ENCODE assay signal across 20 mouse cellular contexts in genomic region chr10:34551636-34552035, GRCm38 (mm10).
"Had no signal": no experiment of that assay in that cellular context is flagged by ENCODE, and none has a peak within 500 bp of the region (broad histone marks: within the 10 kb centered on the region; RNA-seq: fewer than 3 reads in every experiment).

No protein-coding gene starts in this region.

- H3K9me3 ChIP-seq: kidney, embryonic 15.5 days; limb, embryonic 10.5 days; limb, embryonic 13.5 days; liver, embryonic 12.5 days; liver, embryonic 15.5 days; lung, embryonic 15.5 days; midbrain, embryonic 12.5 days; stomach, embryonic 15.5 days had no signal

- H3K27ac ChIP-seq: kidney, embryonic 15.5 days; limb, embryonic 10.5 days; limb, embryonic 13.5 days; liver, embryonic 12.5 days; liver, embryonic 15.5 days; lung, embryonic 15.5 days; midbrain, embryonic 12.5 days; stomach, embryonic 15.5 days had no signal

- H3K9ac ChIP-seq: kidney, embryonic 15.5 days; limb, embryonic 13.5 days; liver, embryonic 12.5 days; liver, embryonic 15.5 days; lung, embryonic 15.5 days; midbrain, embryonic 12.5 days; stomach, embryonic 15.5 days had no signal

- DNase-seq: kidney, adult 8-10 months; kidney, postnatal 14 days; kidney, postnatal 4 days; liver; lung, adult 18-20 months; lung, postnatal 10 days; lung, postnatal 36 days; retina, postnatal 1 day; right cerebral cortex, postnatal 25 days; spleen, adult 18-20 months; thymus, postnatal 25 days had no signal

- H3K4me1 ChIP-seq: kidney, embryonic 15.5 days; limb, embryonic 10.5 days; limb, embryonic 13.5 days; liver, embryonic 12.5 days; liver, embryonic 15.5 days; lung, embryonic 15.5 days; megakaryocyte, embryonic 14.5 days; midbrain, embryonic 12.5 days; stomach, embryonic 15.5 days had no signal

- H3K4me3 ChIP-seq: kidney, embryonic 15.5 days; limb, embryonic 10.5 days; limb, embryonic 13.5 days; liver, embryonic 12.5 days; liver, embryonic 15.5 days; lung, embryonic 15.5 days; megakaryocyte, embryonic 14.5 days; midbrain, embryonic 12.5 days; stomach, embryonic 15.5 days had no signal

- H3K36me3 ChIP-seq: kidney, embryonic 15.5 days; limb, embryonic 10.5 days; limb, embryonic 13.5 days; liver, embryonic 12.5 days; liver, embryonic 15.5 days; lung, embryonic 15.5 days; midbrain, embryonic 12.5 days; stomach, embryonic 15.5 days had no signal

- ATAC-seq: liver, embryonic 12.5 days had no signal

- H3K4me2 ChIP-seq: kidney, embryonic 15.5 days; limb, embryonic 13.5 days; liver, embryonic 12.5 days; liver, embryonic 15.5 days; lung, embryonic 15.5 days; midbrain, embryonic 12.5 days; stomach, embryonic 15.5 days had no signal

- H3K27me3 ChIP-seq: kidney, embryonic 15.5 days; limb, embryonic 13.5 days; liver, embryonic 12.5 days; liver, embryonic 15.5 days; lung, embryonic 15.5 days; megakaryocyte, embryonic 14.5 days; midbrain, embryonic 12.5 days; stomach, embryonic 15.5 days had no signal
